Mouse (Mus musculus) forebrain, embryonic 12.5 days (tissue): ENCODE results near the gene Rnf144a. TPM values are rescaled to one million over a fixed set of nuclear protein-coding genes. Genes with fewer than 3 reads are reported as not detected.

Source experiments
- ATAC-seq: fragments of 200-750 bp; cut with Nextera tagmentation; 2 replicates; pipeline ENCODE4 v1.8.0; 2017; ENCODE audit warnings: moderate TSS enrichment; ENCODE audit not compliant: low FRiP score
- H3K27ac ChIP-seq: fragments of 300-500 bp; sonication (generic); 2 replicates; pipeline ENCODE4 v1.5.1; 2016; ENCODE audit warnings: mild to moderate bottlenecking
- H3K27me3 ChIP-seq: fragments of 300-500 bp; sonication (generic); 2 replicates; pipeline ENCODE4 v1.6.1; 2016; ENCODE audit warnings: mild to moderate bottlenecking
- H3K36me3 ChIP-seq: fragments of 300-500 bp; sonication (generic); replicated peaks from 2 replicates; pipeline ENCODE4 v1.6.1; 2016; ENCODE audit warnings: mild to moderate bottlenecking
- H3K4me1 ChIP-seq: fragments of 300-500 bp; sonication (generic); 2 replicates; pipeline ENCODE4 v1.6.1; 2016
- H3K4me2 ChIP-seq: fragments of 300-500 bp; sonication (generic); 2 replicates; pipeline ENCODE4 v1.6.1; 2016; ENCODE audit warnings: mild to moderate bottlenecking, moderate library complexity
- H3K4me3 ChIP-seq: fragments of 300-500 bp; sonication (generic); replicated peaks from 2 replicates; pipeline ENCODE4 v1.5.1; 2016; ENCODE audit warnings: mild to moderate bottlenecking
- H3K9ac ChIP-seq: fragments of 300-500 bp; sonication (generic); 2 replicates; pipeline ENCODE4 v1.6.1; 2016; ENCODE audit warnings: mild to moderate bottlenecking
- H3K9me3 ChIP-seq: fragments of 300-500 bp; sonication (generic); 2 replicates; pipeline ENCODE4 v1.6.1; 2016
- WGBS: fragments of 180-500 bp; shearing (Covaris S2); methylation state at CpG from one replicate; pipeline ENCODE4 v1.1.7; 2016; 5-methylcytosine and 5-hydroxymethylcytosine counted together
- microRNA-seq: library from miRNA; unstranded; fragments of <30 nt; microRNA quantifications from one replicate; pipeline ENCODE4, GENCODE M21; 2017
- polyA plus RNA-seq: library from polyadenylated mRNA; unstranded; fragments of >200 nt; fragmentation: Nextera tagmentation; extraction: Ambion mirVana; gene quantifications from 2 replicates; pipeline ENCODE4 v1.2.1, GENCODE M21; 2016

Gene Rnf144a
- polyA plus RNA-seq, 1 experiment from 2014 or later = 50.7 TPM

DNA sequence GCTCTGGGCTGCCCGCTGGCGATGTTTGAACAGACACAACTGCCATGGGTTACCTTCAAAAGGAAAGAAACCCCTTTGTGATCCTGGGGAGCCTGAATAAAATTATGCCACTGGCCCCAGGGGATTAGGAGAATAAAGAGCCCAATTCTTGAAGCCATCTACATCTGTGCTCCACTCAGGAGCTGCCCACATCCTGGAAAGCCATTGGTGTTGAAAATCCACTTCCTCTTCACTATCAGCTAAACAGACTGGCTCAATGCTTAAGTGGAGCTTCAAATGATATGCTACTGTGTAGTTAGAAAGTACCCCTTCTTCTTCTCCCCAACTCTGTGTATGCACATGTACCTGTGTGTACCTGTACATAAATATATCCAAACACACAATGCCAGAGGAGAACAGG lies 125.9 kb downstream of the Rnf144a start:
- no peak overlapping the region for H3K4me2 ChIP-seq
- H3K27ac ChIP-seq = no peak overlapping the region
- H3K9me3 ChIP-seq = no peaks in the 10 kb centered on the region
- H3K4me3 ChIP-seq = no peak overlapping the region
- no peaks in the 10 kb centered on the region for H3K36me3 ChIP-seq
- no peaks in the 10 kb centered on the region; the same call in 1 of the 2 replicates for H3K4me1 ChIP-seq
- WGBS = 70% methylated on average over 2 of the region's 2 CpGs
- no peaks in the 10 kb centered on the region for H3K27me3 ChIP-seq
- ATAC-seq = no peak
- no peak overlapping the region for H3K9ac ChIP-seq

DNA sequence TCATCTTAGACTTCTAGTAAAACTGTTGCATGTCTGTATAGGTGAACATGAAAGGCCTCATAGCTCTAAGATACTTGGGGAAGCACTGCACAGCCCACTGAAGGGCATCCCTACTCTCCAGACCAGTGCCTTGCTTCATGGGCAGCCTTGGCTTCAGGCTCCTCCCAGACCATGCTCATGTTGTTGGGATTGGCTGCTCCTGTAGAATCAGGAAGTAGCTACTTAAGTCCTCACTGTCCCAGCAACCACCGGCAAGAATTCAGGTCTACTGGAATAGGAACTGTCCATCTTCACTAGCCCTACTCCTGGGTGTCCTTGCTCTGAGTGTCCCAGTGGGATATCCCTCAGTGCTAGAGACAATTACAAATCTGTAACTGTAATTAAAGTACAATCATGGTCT lies 126.7 kb downstream of the Rnf144a start:
- H3K9ac ChIP-seq = no peak overlapping the region
- no peak for ATAC-seq
- no peak overlapping the region for H3K4me3 ChIP-seq
- no peaks in the 10 kb centered on the region; the same call in 1 of the 2 replicates for H3K4me1 ChIP-seq
- no peaks in the 10 kb centered on the region for H3K27me3 ChIP-seq
- H3K36me3 ChIP-seq = no peaks in the 10 kb centered on the region
- WGBS = 83% methylated on average over 1 of the region's 1 CpGs
- H3K27ac ChIP-seq = no peak overlapping the region
- no peak overlapping the region for H3K4me2 ChIP-seq
- no peaks in the 10 kb centered on the region for H3K9me3 ChIP-seq

DNA sequence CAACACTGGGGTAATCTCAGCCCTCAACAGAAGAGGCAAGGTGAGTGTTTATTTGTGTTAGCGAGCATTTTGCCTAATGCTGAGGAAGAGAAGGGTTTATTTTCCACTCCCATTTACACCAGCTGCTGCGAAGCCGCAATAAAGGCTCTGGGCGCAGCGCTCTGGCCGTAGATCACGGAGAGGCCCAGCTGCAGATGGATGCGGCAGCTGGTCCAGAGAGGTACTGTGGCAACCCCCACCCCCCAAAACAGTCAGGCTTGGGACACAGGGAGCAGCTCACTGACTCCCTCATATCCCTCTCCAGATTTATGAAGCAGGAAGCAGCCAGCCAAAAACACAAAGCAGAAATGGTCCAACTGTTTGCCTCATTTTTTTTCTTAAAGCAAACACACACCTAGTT lies 129.1 kb downstream of the Rnf144a start:
- H3K4me3 ChIP-seq = no peak overlapping the region
- 88% methylated on average over 8 of the region's 8 CpGs for WGBS
- H3K4me1 ChIP-seq = no peaks in the 10 kb centered on the region; the same call in 1 of the 2 replicates
- no peaks in the 10 kb centered on the region for H3K9me3 ChIP-seq
- H3K36me3 ChIP-seq = no peaks in the 10 kb centered on the region
- no peak overlapping the region for H3K4me2 ChIP-seq
- no peaks in the 10 kb centered on the region for H3K27me3 ChIP-seq
- no peak for ATAC-seq
- no peak overlapping the region for H3K27ac ChIP-seq
- no peak overlapping the region for H3K9ac ChIP-seq

DNA sequence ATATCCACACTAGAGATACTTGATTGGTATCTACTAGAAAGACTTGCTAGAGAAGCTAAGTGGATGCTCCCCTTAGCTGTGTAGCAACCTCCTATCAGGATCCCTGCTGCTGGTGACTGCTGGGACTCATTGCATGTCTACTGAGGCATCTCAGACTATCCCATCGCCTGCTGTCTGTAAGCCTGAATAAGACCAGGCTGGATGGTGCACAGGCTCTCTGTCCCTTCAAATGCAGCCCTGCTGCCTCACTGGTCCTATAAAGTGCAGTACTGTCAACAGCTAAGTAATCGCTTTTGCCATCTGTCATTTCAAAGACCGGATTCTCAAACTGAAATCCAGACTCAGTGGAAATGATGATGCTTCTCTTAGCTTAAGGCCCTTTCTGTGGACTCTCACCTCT lies 129.6 kb downstream of the Rnf144a start:
- Histone ChIP-seq H3K9ac (no peak overlapping the region), H3K27ac (no peak overlapping the region), H3K9me3 (no peaks in the 10 kb centered on the region), H3K4me2 (no peak overlapping the region), H3K36me3 (no peaks in the 10 kb centered on the region), H3K4me3 (no peak overlapping the region), H3K4me1 (no peaks in the 10 kb centered on the region; the same call in 1 of the 2 replicates), H3K27me3 (no peaks in the 10 kb centered on the region)
- ATAC-seq = no peak
- WGBS = 83% methylated on average over 3 of the region's 3 CpGs

DNA sequence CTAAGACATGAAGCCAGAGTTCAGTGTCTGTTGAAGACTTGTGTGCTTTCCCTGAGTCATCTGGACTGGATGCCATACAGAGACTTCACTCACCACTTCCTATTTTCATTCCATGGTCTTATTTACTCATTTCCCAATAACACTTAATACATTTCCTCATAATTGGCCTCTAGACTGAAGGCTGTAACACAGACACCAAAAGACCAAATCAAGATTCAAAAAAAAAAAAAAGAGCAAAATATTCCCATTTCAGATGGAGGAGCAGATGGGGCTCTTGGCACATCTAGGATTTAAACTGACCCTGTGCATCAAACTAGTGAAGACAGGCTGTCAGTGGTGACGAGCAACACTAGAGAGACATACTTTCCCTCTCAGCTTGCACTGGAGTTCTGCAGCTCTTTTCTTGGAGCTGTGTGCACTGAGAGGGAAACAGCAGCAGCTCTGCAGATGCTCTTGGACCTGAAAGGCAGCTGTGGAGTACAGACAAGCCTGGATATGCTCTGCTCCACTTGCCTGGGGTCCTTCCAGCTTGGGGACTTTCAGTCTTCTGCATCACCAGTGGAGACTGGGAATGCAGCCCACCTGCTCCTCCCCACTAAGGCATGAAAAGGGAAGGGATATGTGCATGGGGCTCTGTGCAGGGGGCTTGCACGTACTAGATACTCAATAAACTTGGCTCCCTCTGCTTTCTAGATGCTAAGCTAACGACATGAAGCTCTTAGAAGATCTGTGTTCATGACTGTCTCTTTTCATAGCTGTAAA lies 134.2 kb downstream of the Rnf144a start:
- peaks cover 2% of the 10 kb centered on the region; the same call in 1 of the 2 replicates for H3K27me3 ChIP-seq
- no peak overlapping the region for H3K4me2 ChIP-seq
- WGBS = 68% methylated on average over 3 of the region's 3 CpGs
- H3K4me1 ChIP-seq = peaks cover 11% of the 10 kb centered on the region; the same call in 1 of the 2 replicates
- H3K36me3 ChIP-seq = no peaks in the 10 kb centered on the region
- no peak overlapping the region for H3K9ac ChIP-seq
- no peaks in the 10 kb centered on the region for H3K9me3 ChIP-seq
- no peak overlapping the region for H3K4me3 ChIP-seq
- no peak for ATAC-seq
- no peak overlapping the region for H3K27ac ChIP-seq

DNA sequence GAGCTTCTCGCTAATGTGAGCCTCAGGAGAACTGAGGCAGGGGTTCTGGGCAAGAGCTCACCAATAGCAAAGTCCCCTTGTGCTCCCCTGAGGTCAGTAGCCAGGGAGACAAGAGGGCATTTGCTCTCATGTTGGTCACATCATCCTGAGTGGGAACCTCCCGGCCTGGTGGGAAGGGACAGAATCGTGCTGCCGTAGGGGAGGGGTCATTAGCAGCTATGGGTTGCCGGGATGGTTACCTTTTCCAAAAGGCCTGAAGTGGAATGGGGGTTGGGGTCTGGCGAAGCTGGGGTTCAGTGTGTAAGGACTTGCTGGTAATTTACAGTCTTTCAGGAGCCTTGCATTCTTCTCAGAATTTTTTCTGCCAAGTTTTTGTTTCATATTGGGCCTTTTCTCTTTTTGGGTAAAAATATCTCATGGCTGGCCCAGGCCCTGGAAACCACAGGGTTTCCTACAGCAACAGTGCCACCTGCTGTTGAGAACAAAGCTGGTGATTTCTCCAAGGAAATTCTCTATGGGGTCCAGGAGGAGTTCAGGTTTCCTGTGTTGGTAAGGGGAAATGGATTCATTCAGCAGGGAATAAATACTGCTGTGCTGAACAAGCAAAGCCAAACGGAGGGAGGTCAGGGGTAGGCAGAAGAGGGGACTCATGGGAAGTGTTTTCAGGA lies 137.9 kb downstream of the Rnf144a start:
- Histone ChIP-seq H3K27ac (no peak overlapping the region), H3K4me3 (no peak overlapping the region), H3K4me2 (no peak overlapping the region), H3K36me3 (no peaks in the 10 kb centered on the region), H3K9me3 (no peaks in the 10 kb centered on the region), H3K4me1 (peaks cover 11% of the 10 kb centered on the region; the same call in 1 of the 2 replicates), H3K27me3 (peaks cover 2% of the 10 kb centered on the region; the same call in 1 of the 2 replicates), H3K9ac (no peak overlapping the region)
- ATAC-seq = no peak
- 31% methylated on average over 7 of the region's 7 CpGs for WGBS

DNA sequence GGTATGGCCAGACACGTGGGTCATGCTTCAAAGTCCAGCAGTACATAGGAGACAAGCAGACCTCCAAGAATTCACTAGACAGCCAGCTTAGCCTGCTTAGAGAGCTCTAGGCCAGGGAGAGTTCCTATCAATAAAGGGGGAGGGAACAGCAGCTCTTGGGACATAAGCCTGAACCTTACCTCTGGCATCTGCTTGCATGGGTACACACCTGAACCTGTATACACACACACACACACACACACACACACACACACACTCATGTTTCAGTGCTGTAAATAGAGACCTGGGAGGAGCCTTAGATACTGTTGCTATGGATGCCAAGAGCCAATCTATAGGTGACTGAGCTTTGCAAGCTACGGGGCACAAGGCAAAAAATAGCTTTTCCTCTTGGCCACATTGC lies 138.5 kb downstream of the Rnf144a start:
- H3K27ac ChIP-seq = no peak overlapping the region
- ATAC-seq = no peak
- H3K4me2 ChIP-seq = no peak overlapping the region
- H3K9me3 ChIP-seq = no peaks in the 10 kb centered on the region
- no peaks in the 10 kb centered on the region for H3K36me3 ChIP-seq
- 67% methylated on average over 2 of the region's 2 CpGs for WGBS
- H3K27me3 ChIP-seq = peaks cover 2% of the 10 kb centered on the region; the same call in 1 of the 2 replicates
- H3K4me3 ChIP-seq = no peak overlapping the region
- peaks cover 11% of the 10 kb centered on the region; the same call in 1 of the 2 replicates for H3K4me1 ChIP-seq
- H3K9ac ChIP-seq = no peak overlapping the region

Small RNAs within 50 kb of the gene (microRNA-seq; reads per million reads assigned to microRNA genes)
- 10.9 reads per million, percentile 28 among the genes with 10 or more reads in this experiment for gene Mir6538

Other genes with a start within 250 kb of the Rnf144a start
- gene Rsad2, start 41.2 kb upstream of the Rnf144a start, polyA plus RNA-seq = 0.36 and 0.79 TPM in 2 replicates
- gene Cmpk2, start 54.0 kb upstream of the Rnf144a start, polyA plus RNA-seq = 6.1 and 7.2 TPM in 2 replicates